Mouse (Mus musculus): ENCODE measurements around the gene Abcb1a.
"Not testable (repeated sequence)": the region's sequence is repeated elsewhere in the genome, so short reads cannot be mapped to it uniquely, and the experiment has no call there.

Gene Abcb1a

DNA sequence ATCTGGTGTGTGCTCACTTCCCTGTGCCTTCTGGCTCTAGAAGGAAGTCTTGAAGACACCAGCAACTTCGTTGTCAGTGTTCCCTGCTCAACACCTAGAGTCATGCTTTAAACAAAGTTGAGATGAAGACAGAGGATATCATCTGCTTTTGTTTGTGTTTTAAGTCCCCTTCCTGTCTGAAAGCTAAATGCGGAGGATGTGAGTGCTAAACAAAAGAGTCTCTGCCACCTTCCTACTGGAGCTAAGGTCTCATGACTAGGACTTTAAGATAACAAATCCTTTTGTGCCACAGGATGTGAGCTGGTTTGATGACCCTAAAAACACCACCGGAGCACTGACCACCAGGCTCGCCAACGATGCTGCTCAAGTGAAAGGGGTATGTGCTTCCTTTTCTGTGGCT is 63.0 kb downstream of the Abcb1a start:
- no peak for DNase-seq (ENCODE audit: extremely low read depth, low read depth, low spot score)

DNA sequence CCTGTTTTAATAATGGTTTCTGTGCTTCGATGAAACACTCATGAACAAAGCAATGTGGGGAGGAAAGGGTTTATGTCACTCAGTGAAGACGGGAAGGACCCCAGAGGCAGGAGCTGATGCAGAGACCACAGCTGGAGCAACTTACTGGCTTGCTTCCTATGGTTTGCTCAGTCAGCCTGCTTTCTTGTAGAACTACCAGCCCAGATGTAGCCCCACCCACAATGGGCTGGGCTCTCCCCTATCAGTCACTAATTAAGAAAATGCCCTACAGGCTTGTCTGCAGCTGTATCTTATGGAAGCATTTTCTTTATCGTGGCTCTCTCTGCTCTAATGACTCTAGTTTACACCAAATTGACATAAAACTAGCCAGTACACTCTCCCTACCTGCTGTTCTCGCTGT is 67.9 kb downstream of the Abcb1a start:
- no peak for DNase-seq (ENCODE audit: extremely low read depth, low read depth, low spot score)

DNA sequence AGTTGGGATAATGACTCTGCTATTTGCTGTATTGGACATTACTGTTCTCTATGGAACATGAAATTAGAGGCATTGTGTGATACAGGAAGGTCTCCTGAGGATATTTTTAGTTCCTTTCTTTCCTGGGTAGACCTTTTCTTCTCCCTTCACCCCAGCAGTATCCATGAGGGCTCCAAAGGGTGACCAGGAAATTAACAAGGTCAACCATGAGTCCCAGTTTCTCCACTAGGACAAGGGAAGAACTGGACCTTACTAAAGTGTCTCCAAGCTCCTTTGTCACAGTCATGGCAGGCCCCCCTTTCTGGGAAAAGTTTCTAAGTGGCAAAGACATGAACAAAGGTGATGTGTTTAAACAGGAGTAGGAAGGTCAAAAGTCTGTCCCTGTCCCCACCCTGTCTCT is 72.8 kb downstream of the Abcb1a start:
- no peak for DNase-seq (ENCODE audit: extremely low read depth, low read depth, low spot score)

DNA sequence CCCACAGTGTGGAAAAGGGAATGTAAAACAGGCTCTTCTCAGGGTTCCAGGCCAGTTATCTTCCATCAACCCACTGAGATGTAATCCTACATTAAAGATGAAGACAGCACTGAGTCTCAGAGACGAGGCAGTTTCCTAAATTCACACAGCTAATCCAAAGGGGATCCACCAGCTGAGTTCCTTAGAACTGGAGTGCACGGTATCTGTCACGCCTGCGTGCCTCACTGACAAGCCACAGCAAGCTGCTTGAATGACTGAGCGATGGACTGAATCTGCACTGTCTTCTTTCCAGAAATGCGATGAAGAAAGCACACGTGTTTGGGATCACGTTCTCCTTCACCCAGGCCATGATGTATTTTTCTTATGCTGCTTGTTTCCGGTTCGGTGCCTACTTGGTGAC is 73.4 kb downstream of the Abcb1a start:
- not testable (repeated sequence) for DNase-seq (ENCODE audit: extremely low read depth, low read depth, low spot score)

DNA sequence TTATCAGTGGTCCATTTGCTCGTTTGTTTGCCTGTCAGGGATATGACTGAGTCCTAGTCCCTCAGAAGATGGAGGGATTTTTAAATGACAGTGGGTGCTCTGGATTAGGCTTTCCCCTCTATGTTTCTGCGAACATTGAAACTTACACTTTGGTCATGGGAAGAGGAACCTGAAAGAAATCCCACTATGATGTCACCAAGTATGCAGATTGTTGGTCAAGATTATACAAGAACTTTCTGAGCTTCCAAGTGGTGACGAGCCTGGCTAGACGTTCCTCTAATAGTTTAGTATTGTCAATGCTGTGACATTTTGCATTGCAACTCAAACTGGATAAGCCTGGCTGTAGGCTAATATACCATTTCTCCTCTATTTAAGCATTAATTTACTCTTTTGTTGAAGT is 76.5 kb downstream of the Abcb1a start:
- DNase-seq (ENCODE audit: extremely low read depth, low read depth, low spot score) = no peak

DNA sequence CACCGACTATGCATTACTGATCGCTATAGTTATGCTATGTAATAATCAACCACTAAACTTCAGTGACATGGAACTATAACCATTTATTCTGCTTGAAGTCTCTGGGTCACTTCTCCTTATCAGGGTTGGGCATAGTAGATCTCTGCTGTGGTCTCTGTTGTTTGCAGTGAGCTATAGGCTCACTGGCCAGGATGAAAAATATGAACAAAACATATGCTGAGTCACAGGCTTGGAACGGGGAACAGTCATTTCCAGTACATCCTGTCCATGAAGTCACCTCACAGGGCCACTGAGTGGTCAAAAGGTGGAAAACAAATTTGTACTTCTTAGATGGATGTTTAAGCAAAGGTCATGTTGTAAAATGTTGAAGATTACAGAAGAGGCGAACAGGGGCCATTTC is 77.2 kb downstream of the Abcb1a start:
- DNase-seq (ENCODE audit: extremely low read depth, low read depth, low spot score) = no peak

DNA sequence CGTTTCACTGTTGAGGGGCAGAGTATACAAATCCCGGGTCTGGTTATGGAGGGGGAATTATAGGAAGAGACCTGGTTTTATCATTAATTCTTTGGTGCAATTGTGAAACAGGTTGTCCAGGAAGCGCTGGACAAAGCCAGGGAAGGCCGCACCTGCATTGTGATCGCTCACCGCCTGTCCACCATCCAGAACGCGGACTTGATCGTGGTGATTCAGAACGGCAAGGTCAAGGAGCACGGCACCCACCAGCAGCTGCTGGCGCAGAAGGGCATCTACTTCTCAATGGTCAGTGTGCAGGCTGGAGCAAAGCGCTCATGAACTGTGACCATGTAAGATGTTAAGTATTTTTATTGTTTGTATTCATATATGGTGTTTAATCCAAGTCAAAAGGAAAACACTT is 87.4 kb downstream of the Abcb1a start:
- not testable (repeated sequence) for DNase-seq (ENCODE audit: extremely low read depth, low read depth, low spot score)

DNA sequence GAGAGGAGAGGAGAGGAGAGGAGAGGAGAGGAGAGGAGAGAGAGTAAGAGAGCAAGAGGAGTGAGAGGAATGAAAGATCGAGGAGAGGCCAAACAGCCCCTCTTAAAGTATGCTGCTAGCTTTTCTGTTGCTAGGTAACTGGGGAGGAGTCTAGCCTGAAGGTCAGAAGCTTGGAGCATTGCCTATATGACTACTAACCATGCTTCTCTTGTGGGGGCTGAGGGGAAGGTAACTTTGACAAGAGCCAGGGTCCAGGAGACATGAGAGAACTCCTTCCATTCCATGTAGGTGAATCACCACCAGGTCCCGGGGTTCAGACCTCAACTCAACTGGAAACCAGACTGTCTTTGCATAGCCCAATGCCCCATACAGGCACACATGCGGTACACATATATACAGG is 113.0 kb downstream of the Abcb1a start:
- no peak for DNase-seq (ENCODE audit: extremely low read depth, low read depth, low spot score)

DNA sequence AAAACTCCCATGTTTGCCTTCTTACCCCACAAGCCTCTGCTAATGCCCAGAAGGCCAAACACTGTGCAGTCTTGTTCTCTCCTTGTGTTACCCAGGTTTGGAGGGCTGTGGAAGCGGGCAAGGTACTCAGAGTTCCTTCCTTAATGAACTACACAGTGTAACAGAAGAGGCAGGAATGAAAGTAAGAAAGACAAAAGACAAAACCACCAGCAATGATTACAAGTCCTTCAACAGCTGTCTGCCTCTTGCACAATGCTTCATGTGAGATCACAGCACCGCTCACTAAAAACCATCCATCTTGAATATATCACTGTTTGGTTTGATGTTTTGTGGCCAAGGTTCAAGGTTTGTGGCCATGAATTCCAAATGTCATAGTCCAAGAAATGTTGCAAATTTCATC is 118.4 kb downstream of the Abcb1a start:
- DNase-seq (ENCODE audit: extremely low read depth, low read depth, low spot score) = no peak

DNA sequence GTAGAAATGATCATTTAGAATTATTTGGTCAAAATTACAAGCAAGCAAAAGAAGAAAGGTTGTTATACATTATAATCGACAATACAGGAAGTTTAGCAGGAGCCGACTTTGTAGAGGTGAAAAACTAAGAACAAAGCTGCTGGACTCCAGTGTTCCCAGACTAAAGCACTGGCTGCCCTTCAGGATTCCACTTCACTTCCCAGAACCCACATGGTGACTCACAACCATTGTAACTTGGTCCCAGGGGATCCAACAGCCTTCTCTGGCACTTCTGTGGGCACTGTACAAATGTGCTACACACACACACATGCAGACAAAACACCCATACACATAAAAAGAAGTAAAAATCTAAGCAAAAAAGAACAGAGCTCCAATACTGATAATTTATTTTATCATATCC is 118.9 kb downstream of the Abcb1a start:
- DNase-seq (ENCODE audit: extremely low read depth, low read depth, low spot score) = no peak

DNA sequence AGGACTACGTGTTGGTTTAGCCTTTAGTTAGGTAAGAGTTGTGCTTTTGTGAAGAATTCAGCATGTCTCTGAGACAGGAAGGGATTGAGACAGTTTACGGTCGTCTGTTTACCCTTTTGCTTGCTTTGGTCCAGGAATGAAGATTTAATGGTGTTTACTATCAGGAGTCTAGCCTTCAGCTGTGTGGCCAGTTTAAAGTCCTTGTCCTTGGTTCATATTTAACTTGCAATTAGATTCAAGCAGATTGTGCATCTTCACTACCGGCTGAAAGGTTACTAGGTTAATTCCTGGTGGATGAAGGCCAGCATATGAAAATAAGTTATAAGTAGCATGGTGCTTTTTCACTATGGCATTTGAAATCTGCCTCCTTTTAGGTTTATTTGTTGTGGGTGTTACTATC is 132.4 kb downstream of the Abcb1a start:
- no peak for DNase-seq (ENCODE audit: extremely low read depth, low read depth, low spot score)

All from fat pad, adult 2 months (tissue).